Mouse (Mus musculus): ENCODE data around the gene Gstp2. TPM values are rescaled to one million over a fixed set of nuclear protein-coding genes. Genes with fewer than 3 reads are reported as not detected.

The Gstp2 gene
- polyA plus RNA-seq, 1 experiment from 2014 or later: 5.5 TPM

GRCm38 (mm10) chr19:4080511-4081009, 34.7 kb upstream of the Gstp2 start:
- Histone ChIP-seq H3K9ac (ENCODE audit: low read depth, low read length) (no peak overlapping the region), H3K36me3 (ENCODE audit: control insufficient read depth, insufficient read depth, low read length) (no peaks in the 10 kb centered on the region), H3K27me3 (replicated peaks; ENCODE audit: control insufficient read depth, insufficient read depth, low read length) (peaks cover 7% of the 10 kb centered on the region; the same call in 1 of the 2 replicates), H3K27ac (ENCODE audit: low read depth, low read length) (no peak overlapping the region; the same call in 1 of the 2 replicates), H3K4me1 (replicated peaks; ENCODE audit: control insufficient read depth, insufficient read depth, low read length) (peaks cover 16% of the 10 kb centered on the region), H3K4me3 (ENCODE audit: low read depth, low read length) (no peak overlapping the region), H3K9me3 (ENCODE audit: control insufficient read depth, low read length) (no peaks in the 10 kb centered on the region), H3K4me2 (peak overlapping the region; percentile 17; the same call in 1 of the 2 replicates)
- WGBS: 48% methylated on average over 8 of the region's 8 CpGs
- ATAC-seq (replicated peaks; ENCODE audit: low FRiP score) (peak; percentile 86), DNase-seq (ENCODE audit: low spot score) (no peak)

GRCm38 (mm10) chr19:4079594-4079993, 33.8 kb upstream of the Gstp2 start:
- no peaks in the 10 kb centered on the region for H3K36me3 ChIP-seq (ENCODE audit: control insufficient read depth, insufficient read depth, low read length)
- H3K27ac ChIP-seq (ENCODE audit: low read depth, low read length): no peak overlapping the region
- whole genome bisulfite sequencing: 71% methylated on average over 1 of the region's 1 CpGs
- no peak overlapping the region for H3K4me3 ChIP-seq (ENCODE audit: low read depth, low read length)
- H3K4me1 ChIP-seq (replicated peaks; ENCODE audit: control insufficient read depth, insufficient read depth, low read length): peaks cover 16% of the 10 kb centered on the region
- ATAC-seq (replicated peaks; ENCODE audit: low FRiP score): 0 out of 2 replicates have a peak, but pooled peaks have one; percentile 19
- no peak overlapping the region for H3K9ac ChIP-seq (ENCODE audit: low read depth, low read length)
- no peak overlapping the region for H3K4me2 ChIP-seq
- DNase-seq (ENCODE audit: low spot score): no peak
- peaks cover 7% of the 10 kb centered on the region; the same call in 1 of the 2 replicates for H3K27me3 ChIP-seq (replicated peaks; ENCODE audit: control insufficient read depth, insufficient read depth, low read length)
- H3K9me3 ChIP-seq (ENCODE audit: control insufficient read depth, low read length): no peaks in the 10 kb centered on the region

GRCm38 (mm10) chr19:4075531-4075930, 29.7 kb upstream of the Gstp2 start:
- DNase-seq (ENCODE audit: low spot score) (no peak), ATAC-seq (replicated peaks; ENCODE audit: low FRiP score) (no peak)
- no peaks in the 10 kb centered on the region for H3K27me3 ChIP-seq (replicated peaks; ENCODE audit: control insufficient read depth, insufficient read depth, low read length)
- H3K9ac ChIP-seq (ENCODE audit: low read depth, low read length): no peak overlapping the region
- H3K27ac ChIP-seq (ENCODE audit: low read depth, low read length): no peak overlapping the region
- H3K4me1 ChIP-seq (replicated peaks; ENCODE audit: control insufficient read depth, insufficient read depth, low read length): peaks cover 3% of the 10 kb centered on the region
- WGBS: 85% methylated on average over 1 of the region's 1 CpGs
- H3K9me3 ChIP-seq (ENCODE audit: control insufficient read depth, low read length): no peaks in the 10 kb centered on the region
- no peak overlapping the region for H3K4me3 ChIP-seq (ENCODE audit: low read depth, low read length)
- no peak overlapping the region for H3K4me2 ChIP-seq
- H3K36me3 ChIP-seq (ENCODE audit: control insufficient read depth, insufficient read depth, low read length): no peaks in the 10 kb centered on the region

GRCm38 (mm10) chr19:4072706-4073424, 27.0 kb upstream of the Gstp2 start:
- no peak for ATAC-seq (replicated peaks; ENCODE audit: low FRiP score)
- no peak for DNase-seq (ENCODE audit: low spot score)
- Histone ChIP-seq H3K4me2 (no peak overlapping the region), H3K9me3 (ENCODE audit: control insufficient read depth, low read length) (no peaks in the 10 kb centered on the region), H3K4me3 (ENCODE audit: low read depth, low read length) (no peak overlapping the region), H3K27me3 (replicated peaks; ENCODE audit: control insufficient read depth, insufficient read depth, low read length) (no peaks in the 10 kb centered on the region), H3K4me1 (replicated peaks; ENCODE audit: control insufficient read depth, insufficient read depth, low read length) (0 out of 2 replicates have a peak, but pooled peaks cover 3% of the 10 kb centered on the region), H3K27ac (ENCODE audit: low read depth, low read length) (no peak overlapping the region), H3K9ac (ENCODE audit: low read depth, low read length) (no peak overlapping the region), H3K36me3 (ENCODE audit: control insufficient read depth, insufficient read depth, low read length) (no peaks in the 10 kb centered on the region)
- 77% methylated on average over 6 of the region's 6 CpGs for WGBS

- Histone ChIP-seq H3K9me3 (ENCODE audit: control insufficient read depth, low read length) (no peaks in the 10 kb centered on the region), H3K4me1 (replicated peaks; ENCODE audit: control insufficient read depth, insufficient read depth, low read length) (0 out of 2 replicates have a peak, but pooled peaks cover 3% of the 10 kb centered on the region), H3K27me3 (replicated peaks; ENCODE audit: control insufficient read depth, insufficient read depth, low read length) (no peaks in the 10 kb centered on the region), H3K36me3 (ENCODE audit: control insufficient read depth, insufficient read depth, low read length) (no peaks in the 10 kb centered on the region), H3K4me3 (ENCODE audit: low read depth, low read length) (no peak overlapping the region), H3K4me2 (no peak overlapping the region), H3K27ac (ENCODE audit: low read depth, low read length) (no peak overlapping the region), H3K9ac (ENCODE audit: low read depth, low read length) (no peak overlapping the region)
- ATAC-seq (replicated peaks; ENCODE audit: low FRiP score): no peak
- DNase-seq (ENCODE audit: low spot score): no peak
- 94% methylated on average over 6 of the region's 6 CpGs for WGBS
Measured at GRCm38 (mm10) chr19:4071406-4071805, 25.6 kb upstream of the Gstp2 start.

- ATAC-seq (replicated peaks; ENCODE audit: low FRiP score) (no peak), DNase-seq (ENCODE audit: low spot score) (no peak)
- WGBS: 47% methylated on average over 8 of the region's 8 CpGs
- Histone ChIP-seq H3K27ac (ENCODE audit: low read depth, low read length) (peak overlapping the region; percentile 26), H3K27me3 (replicated peaks; ENCODE audit: control insufficient read depth, insufficient read depth, low read length) (no peaks in the 10 kb centered on the region), H3K9me3 (ENCODE audit: control insufficient read depth, low read length) (no peaks in the 10 kb centered on the region), H3K9ac (ENCODE audit: low read depth, low read length) (no peak overlapping the region), H3K4me2 (no peak overlapping the region), H3K4me1 (replicated peaks; ENCODE audit: control insufficient read depth, insufficient read depth, low read length) (0 out of 2 replicates have a peak, but pooled peaks cover 3% of the 10 kb centered on the region), H3K36me3 (ENCODE audit: control insufficient read depth, insufficient read depth, low read length) (no peaks in the 10 kb centered on the region), H3K4me3 (ENCODE audit: low read depth, low read length) (no peak overlapping the region)
Measured at GRCm38 (mm10) chr19:4070756-4071155, 24.9 kb upstream of the Gstp2 start.

GRCm38 (mm10) chr19:4070311-4070710, 24.5 kb upstream of the Gstp2 start:
- ATAC-seq (replicated peaks; ENCODE audit: low FRiP score): no peak
- Histone ChIP-seq H3K36me3 (ENCODE audit: control insufficient read depth, insufficient read depth, low read length) (no peaks in the 10 kb centered on the region), H3K4me2 (no peak overlapping the region)

GRCm38 (mm10) chr19:4068717-4069410, 23.0 kb upstream of the Gstp2 start:
- 68% methylated on average over 15 of the region's 15 CpGs for WGBS
- no peak overlapping the region for H3K4me3 ChIP-seq (ENCODE audit: low read depth, low read length)
- no peak overlapping the region for H3K9ac ChIP-seq (ENCODE audit: low read depth, low read length)
- no peaks in the 10 kb centered on the region for H3K36me3 ChIP-seq (ENCODE audit: control insufficient read depth, insufficient read depth, low read length)
- no peak overlapping the region for H3K4me2 ChIP-seq
- H3K27me3 ChIP-seq (replicated peaks; ENCODE audit: control insufficient read depth, insufficient read depth, low read length): no peaks in the 10 kb centered on the region
- H3K9me3 ChIP-seq (ENCODE audit: control insufficient read depth, low read length): no peaks in the 10 kb centered on the region
- 0 out of 2 replicates have a peak, but pooled peaks cover 3% of the 10 kb centered on the region for H3K4me1 ChIP-seq (replicated peaks; ENCODE audit: control insufficient read depth, insufficient read depth, low read length)
- peak overlapping the region; percentile 62 for H3K27ac ChIP-seq (ENCODE audit: low read depth, low read length)
- DNase-seq (ENCODE audit: low spot score) (no peak), ATAC-seq (replicated peaks; ENCODE audit: low FRiP score) (no peak)

More at GRCm38 (mm10) chr19:4070311-4070710, 24.5 kb upstream of the Gstp2 start:
- WGBS: 62% methylated on average over 15 of the region's 15 CpGs
- Histone ChIP-seq H3K27ac (ENCODE audit: low read depth, low read length) (peak overlapping the region; percentile 26; the same call in 1 of the 2 replicates), H3K27me3 (replicated peaks; ENCODE audit: control insufficient read depth, insufficient read depth, low read length) (no peaks in the 10 kb centered on the region), H3K4me1 (replicated peaks; ENCODE audit: control insufficient read depth, insufficient read depth, low read length) (0 out of 2 replicates have a peak, but pooled peaks cover 3% of the 10 kb centered on the region), H3K9ac (ENCODE audit: low read depth, low read length) (no peak overlapping the region), H3K9me3 (ENCODE audit: control insufficient read depth, low read length) (no peaks in the 10 kb centered on the region), H3K4me3 (ENCODE audit: low read depth, low read length) (no peak overlapping the region)
- no peak for DNase-seq (ENCODE audit: low spot score)
